Mouse (Mus musculus) brain, embryonic 14.5 days (tissue): ENCODE data around the gene Rnasel.

Experiments
- CTCF ChIP-seq: fragments of 200-500 bp; IDR thresholded peaks from 2 replicates; pipeline ENCODE4 v1.5.1; 2012; ENCODE audit warnings: inconsistent platforms, mild to moderate bottlenecking, moderate library complexity, borderline replicate concordance; ENCODE audit not compliant: insufficient read depth, insufficient read length; ENCODE audit errors: extremely low read depth
- POLR2A ChIP-seq: fragments of 200-500 bp; IDR thresholded peaks from 2 replicates; pipeline ENCODE4 v1.6.1; 2012; ENCODE audit warnings: mild to moderate bottlenecking, inconsistent platforms, borderline replicate concordance; ENCODE audit not compliant: poor library complexity, insufficient read depth, insufficient read length, severe bottlenecking; ENCODE audit errors: extremely low read depth

- TF ChIP-seq CTCF (no peak), POLR2A (no peak)
Observed at GRCm38 (mm10) chr1:153736096-153736495, 13.1 kb upstream of the Rnasel start.
